Mouse (Mus musculus) frontal cortex, postnatal 36 days (tissue): ENCODE data around the gene Pank3.
"Not testable (repeated sequence)": the region's sequence is repeated elsewhere in the genome, so short reads cannot be mapped to it uniquely, and the experiment has no call there.

Experiments
- DNase-seq, 2 experiments: peaks; one replicate each; pipeline ENCODE4 v3.0.0; 2022; ENCODE audit warnings: low spot score in 2 of 2

Pank3 gene

DNA sequence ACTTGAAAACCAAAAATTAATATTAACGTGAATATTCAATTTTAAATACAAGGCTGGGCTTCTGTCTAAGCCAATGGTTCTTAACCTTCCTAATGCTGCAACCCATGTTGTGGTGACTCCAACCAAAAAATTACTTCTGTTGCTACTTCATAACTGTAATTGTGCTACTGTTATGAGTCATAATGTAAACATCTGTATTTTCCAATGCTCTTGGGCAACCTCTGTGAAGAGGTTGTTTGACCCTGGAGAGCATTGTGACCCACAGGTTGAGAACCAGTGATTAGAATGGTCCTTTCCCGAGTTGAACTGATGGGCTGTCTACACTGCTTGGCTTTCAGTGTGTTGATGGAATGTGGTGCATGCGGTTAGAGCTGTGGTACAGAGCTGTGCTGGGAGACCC is 7.2 kb downstream of the Pank3 start:
- DNase-seq = no peak

DNA sequence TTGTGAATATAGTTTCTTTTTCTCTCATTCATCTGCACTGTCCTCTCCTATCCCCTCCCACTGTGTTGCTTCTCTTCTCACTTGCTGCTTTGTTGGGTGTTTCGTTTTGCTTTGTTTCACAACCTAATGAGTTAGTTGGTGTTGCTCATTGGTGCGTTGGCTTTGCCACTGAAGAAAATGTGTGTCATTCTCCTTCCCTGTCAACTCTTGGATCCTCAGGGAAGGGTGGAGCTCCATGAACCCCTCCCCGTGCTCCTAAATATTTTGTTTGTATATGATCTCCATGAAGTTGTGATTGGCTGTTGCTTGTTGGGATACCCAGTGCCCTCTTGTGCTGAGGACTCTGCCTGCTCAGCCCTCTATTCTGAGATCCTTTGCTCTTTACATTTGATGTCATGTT is 11.1 kb downstream of the Pank3 start:
- DNase-seq = no peak

DNA sequence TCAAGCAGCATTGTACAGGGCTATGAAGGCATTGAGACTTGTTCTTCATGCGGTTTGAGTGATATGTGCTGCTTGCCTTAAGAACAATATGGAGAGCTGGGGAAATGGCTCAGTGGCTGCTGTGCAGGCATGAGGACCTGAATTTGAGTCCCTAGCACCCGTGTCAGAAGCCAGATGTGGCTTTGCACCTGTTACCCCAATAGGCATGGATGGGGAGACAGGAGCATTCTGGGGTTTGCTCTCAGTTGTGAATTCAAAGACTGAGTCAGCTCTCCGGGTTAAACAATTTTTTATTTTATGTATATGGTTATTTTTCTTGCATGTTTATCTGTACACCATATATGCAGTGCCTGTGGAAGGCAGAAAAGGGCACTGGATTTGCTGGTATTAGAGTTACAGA is 13.2 kb downstream of the Pank3 start:
- DNase-seq = no peak

DNA sequence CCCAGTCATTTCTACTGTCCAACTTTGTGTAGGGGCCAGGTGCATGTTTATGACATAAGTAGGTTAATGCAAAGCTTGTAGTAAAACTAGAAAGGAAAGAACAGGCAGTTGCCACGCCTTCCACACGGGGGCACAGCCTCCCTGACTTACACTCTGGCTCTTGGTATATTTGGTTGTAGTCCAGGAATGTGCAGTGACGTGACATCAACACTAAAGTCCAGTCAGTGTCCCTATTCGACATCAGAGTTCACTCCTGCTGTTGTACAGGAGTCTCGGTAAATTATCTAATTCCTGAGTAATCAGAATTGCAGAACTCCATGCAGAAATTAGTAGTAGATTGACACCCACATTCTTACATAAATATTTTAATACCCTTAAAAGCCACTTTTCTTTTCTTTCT is 13.8 kb downstream of the Pank3 start:
- no peak for DNase-seq

DNA sequence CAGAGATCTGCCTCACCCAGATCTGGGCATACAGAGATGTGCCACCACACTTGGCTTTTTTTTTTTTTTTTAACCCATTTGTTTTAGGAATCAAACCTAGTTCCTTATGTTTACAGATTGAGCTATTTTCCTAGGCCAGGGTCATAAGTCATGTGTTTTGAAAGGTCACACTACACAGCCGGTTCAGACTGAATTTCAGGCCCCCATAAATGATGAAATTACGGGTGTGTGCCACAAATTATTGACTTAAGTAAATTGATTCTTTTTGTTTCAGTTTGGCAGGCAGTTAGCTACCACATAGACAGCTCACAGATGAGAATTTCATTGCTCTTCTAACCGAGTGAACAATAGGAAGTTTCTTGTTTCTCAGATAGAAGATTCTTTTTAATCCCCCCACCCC is 14.7 kb downstream of the Pank3 start:
- no peak for DNase-seq

DNA sequence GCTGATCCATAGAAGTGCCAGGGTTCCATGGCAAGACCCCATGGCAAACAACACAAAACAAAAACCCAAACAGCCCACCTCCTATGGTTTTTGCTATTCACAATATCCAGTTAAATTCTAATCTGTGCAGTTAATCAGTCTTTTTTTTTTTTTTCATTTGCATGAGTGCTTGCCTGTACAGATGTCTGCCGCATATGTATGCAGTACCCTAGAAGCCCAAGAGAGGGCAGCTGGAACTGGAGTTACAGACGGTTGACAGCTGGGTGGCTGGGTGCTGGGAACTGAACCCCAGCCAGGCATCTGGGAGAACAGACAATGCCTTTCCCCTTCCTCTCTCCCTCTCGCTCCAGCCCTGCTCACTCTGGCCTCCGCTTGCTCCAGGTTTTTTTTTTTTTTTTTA is 15.3 kb downstream of the Pank3 start:
- no peak for DNase-seq

DNA sequence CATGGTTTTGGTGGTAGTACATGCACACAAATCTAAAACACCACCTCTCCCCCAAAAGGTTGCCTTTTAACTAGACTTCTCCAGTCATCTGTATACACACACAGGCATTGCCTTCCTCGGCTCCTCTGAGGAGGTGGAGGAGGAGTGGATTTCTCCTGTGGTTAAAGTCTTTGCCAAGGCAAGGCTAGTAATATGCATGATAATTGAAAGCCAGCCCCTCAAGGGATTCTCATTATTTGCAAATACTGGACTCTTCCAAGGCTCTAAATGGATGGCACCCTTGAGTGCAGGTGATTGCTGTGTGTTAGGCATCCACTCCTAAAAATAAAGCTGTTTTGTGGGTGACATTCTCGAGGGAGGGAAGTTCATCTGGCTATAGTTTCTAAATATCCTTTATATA is 19.2 kb downstream of the Pank3 start:
- no peak for DNase-seq

DNA sequence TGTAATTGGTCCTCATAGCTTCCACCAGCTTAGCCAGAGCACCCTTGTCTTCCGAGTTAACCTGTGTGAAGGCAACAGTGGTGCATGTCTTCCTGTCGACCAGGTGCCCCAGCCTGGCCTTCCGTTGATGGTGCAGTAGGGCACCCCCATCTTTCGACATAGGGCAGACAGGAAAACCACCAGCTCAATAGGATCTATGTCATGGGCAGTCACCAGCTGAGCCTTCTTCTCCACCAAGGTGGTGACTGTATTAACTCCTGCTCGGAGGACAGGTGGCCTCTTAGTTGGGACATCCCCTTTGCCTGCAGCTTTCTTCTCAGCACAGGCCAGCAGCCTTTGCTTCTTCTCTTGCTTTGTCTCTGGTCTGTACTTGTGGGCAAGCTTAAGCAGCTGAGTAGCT is 23.5 kb downstream of the Pank3 start:
- DNase-seq = not testable (repeated sequence)

DNA sequence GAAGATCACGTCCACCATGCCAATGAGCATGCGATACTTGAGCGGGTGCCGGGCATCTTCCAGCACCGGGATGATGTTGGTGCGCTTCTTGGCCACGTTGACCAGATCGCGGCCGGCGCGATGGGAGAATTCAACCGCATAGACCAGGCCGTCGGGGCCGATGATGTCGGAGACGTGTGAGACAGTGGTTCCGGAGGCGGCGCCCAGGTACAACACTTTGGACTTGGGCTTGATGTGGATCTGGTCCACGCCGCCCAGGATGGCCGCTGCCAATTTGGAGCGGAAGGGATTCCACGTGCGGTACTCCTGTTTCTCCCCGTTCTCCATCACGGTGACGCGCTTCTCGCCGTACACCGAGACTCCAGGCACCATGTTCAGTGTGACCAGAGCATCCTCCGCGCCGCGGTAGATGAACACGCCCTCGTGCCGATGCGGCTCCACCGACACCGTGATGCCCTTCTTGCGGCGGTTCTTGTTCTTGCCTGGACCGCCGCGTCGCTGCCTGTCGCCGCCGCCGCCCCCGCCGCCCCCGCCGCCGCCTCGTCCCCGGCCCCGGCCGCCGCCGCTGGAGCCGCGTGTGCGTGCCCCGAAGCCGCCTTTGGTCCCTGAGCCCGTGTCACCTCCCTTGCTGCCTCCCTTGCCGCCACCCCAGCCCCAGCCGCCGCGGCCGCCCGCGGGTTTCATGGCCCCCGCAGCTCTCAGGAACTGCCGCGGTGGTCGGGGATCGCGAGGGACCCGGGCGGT is 28.6 kb downstream of the Pank3 start:
- peak; percentile 39 to 51 for DNase-seq

DNA sequence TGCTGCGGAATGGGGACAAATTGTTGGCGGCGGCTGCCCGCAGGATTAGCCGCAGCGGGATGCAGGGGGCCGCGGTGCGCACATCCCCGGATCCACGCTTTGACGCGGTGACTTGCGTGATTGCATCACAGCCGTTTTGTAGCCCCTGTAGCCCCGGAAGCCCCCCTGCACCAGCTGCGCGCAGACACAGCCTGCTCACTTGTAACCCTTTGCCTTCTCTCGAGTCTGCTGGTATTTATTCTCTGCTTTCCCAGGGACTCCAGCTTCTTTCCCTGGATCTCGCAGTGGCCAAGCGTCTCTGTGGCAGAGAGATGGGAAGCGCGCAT is 29.2 kb downstream of the Pank3 start:
- DNase-seq = peak; percentile 82 to 83

DNA sequence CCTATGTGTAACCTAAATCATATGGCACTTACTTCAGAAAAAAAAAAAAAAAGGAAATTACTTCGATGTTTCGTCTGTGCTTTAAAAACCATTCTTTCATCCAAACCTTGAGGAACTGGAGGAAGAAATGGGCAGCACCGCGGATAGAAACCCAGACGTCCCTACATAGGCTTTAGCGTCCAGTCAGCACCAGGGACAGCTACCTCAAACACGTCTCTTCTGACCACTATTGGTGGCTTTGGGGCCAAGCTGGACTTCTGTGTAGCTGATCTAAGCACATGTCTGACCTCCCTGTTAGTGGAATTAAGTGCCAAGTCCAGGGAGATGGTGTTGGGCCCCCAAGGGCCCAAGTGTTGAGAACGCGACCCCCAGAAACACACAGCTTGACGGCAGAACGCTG is 29.6 kb downstream of the Pank3 start, which contains the start of gene Fbll1:
Gene Fbll1, minus strand, starts transcription at position 11 of the 400 bp plus-strand sequence.
- no peak for DNase-seq

DNA sequence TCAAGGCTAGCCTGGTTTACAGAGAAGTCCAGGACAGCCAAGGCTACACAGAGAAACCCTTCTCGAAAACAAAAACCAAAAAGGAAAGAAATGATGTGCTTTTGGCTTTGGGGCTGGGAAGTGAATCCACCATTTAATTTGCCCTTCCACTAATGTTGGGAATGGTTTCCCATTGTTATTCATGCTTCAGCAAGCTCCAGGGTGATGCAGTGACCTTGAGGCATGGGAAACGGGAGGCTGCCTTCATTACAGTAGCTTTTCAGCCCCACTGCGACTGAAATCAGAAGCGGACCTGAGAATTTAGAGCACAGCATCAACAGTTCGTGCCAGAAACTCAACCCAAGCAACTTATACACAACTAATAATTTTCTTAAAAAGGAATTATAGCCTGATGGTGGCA is 32.0 kb downstream of the Pank3 start:
- DNase-seq = no peak

DNA sequence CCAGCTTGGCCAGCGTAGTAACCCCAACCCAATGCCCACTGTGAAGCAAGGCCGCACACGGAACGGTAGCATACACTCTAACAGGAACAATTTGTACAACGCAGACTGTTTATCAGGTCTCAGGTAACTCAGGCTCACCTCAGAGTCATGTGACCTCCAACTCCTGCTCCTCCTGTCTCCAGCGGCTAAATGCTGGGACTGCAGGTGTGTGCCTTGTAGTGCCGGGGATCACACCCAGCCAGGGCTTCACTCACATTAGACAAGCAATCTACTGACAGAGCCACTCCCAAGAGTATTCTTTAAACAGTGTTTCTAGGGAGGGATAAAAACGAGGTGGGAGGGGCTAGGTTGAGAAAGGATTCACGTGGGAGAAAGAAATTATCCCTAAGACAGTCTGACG is 42.2 kb downstream of the Pank3 start:
- no peak for DNase-seq

DNA sequence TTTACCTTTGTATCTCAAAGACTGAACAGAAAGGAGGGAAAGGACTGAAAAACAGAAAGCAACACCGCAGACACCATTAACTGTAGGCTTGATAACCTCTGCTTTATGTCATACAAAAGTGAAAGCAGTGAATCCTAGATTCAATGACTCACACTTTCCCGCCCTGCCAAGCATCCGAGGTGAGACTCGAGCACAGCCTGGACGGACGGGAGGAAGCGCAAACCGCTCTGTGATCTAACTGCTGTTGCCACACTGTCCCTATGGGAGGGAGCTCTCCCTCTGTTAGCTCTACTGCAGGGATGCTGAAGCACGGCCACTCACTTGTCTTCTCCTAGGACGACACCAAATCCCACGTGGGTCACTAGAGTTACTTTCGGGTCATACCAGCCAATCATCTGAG is 47.0 kb downstream of the Pank3 start:
- no peak for DNase-seq

DNA sequence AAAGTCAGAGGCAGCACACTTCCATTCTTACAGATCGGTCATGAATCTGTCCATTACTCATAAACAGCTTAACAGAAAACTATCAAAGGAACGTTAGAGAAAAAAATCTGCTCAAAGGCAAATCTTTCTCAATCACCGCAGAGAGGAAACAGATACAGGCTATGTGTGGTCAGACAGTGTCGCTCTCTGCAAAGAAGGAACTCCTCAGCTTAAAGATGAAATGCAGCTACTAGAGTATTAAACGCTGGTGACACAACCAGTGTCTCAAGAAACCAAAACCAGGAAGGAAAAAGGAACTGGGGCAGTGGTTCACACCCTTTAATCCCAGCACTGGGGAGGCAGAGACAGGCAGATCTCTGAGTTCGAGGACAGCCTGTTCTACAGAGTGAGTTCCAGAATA is 58.4 kb downstream of the Pank3 start:
- DNase-seq = no peak

DNA sequence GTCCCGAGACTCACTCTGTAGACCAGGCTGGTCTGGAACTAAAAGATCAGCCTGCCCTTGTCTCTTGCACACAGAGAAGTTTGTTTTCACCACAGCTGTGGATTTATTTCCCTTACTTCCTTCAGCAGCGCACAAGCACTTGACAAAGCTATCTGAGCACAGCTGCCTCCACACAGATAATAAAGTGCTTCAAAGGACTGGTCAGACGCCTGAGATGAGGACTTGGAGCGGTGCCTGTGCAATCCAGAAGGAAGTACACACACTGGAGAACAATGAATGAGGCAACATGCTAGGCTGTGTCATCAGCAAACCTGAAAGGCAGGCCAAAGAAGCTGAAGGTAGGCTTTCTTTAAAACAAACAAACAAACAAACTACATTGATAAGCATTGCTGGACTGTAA is 62.9 kb downstream of the Pank3 start:
- no peak for DNase-seq

DNA sequence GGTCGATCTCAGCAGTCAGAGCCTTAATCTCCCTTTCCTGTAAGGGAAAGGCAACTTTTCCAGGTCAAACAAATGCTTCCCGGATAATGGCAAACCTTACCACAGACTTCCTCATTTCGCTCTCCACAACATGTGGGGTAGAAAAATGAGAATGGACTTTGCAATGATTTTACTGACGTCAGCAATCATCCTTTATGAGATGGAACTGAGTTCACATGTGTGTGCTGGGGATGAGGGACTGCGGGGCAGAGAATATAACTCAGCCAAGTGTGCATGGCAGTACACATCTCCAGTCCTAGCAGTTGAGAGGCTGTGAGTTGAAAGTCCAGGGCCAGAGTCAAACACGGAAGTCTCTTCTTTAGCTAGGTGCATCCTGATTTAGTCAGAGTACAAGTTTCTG is 64.0 kb downstream of the Pank3 start:
- DNase-seq = no peak

DNA sequence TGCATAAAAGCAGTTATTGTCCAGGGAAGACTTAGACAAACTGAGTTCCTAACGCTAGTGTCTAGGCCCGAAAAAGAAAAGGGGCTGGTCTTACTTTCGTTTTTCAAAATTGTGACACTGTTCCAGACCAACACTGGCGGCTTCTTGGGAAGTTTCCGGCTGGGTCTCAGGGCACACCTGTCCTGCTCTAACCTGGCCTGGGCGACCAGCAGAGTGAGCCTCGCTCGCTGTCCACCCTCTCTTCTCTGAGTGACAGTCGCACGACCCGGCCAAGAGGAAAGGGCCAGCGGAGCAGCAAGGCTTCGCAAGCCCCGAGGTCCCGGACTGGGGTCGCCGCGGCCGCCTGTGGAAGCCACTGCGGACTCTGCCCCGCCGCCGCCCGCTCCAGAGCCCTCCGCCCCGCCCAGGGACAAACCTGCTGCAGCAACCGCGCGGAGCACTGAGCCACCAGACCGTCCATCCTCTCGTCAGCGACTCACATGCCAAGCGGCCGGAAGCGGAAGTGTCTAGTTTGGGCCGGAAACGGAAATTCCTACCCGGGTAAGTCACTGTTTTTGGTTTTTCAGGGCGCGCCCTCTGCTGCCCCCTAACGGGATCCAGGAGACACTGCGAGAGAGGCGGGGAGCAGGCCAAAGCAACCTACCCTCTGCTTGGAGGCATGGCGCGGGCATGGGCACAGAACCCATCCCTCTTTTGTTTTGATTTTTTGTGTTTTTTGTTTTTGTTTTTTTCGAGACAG is 64.9 kb downstream of the Pank3 start, which contains the start of gene Rars:
Gene Rars, minus strand, starts transcription at position 485 of the 739 bp plus-strand sequence.
- peak; percentile 94 to 95 for DNase-seq

DNA sequence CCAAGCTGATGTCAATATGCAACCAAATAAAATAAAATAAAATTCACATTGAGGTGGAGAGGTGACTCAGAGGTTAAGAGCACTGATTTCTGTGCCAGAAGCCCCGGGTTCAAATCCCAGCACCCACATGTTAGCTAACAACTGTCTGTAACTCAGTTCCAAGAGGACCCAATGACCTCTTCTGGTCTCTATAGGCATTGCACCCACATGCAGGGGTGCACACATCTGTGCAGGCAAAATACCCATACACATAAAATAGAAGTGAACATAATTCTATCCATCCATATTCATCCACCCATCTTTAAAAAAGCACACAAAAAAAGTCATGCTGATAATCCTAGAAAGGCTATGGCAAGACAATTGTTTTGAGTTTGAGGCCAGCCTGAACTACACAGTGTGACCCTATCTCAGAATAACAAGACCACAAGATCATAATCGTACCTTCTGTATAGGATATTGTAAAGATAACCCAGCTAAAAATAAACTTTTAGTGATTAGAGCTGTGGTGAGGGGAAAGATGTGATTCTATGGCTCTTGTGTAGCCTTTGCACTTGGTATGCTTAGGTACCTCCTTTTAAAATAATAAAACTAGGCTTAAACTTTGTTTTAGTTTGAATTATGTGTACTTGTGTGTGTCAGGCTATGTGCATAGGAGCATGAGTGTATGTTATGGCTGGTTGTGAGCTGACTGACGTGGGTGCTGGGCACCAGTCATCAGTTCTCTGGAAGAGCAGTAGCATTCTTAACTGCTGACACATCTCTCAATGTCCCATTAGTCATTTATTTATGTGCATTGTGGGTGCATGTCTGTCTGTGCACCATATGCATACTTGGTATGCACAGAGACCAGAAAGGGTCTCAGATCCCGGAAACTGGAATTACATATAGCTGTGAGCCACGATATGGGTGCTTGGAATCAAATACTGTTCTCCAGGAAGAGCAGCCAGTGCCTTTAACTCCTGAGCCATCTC is 68.2 kb downstream of the Pank3 start:
- no peak for DNase-seq

DNA sequence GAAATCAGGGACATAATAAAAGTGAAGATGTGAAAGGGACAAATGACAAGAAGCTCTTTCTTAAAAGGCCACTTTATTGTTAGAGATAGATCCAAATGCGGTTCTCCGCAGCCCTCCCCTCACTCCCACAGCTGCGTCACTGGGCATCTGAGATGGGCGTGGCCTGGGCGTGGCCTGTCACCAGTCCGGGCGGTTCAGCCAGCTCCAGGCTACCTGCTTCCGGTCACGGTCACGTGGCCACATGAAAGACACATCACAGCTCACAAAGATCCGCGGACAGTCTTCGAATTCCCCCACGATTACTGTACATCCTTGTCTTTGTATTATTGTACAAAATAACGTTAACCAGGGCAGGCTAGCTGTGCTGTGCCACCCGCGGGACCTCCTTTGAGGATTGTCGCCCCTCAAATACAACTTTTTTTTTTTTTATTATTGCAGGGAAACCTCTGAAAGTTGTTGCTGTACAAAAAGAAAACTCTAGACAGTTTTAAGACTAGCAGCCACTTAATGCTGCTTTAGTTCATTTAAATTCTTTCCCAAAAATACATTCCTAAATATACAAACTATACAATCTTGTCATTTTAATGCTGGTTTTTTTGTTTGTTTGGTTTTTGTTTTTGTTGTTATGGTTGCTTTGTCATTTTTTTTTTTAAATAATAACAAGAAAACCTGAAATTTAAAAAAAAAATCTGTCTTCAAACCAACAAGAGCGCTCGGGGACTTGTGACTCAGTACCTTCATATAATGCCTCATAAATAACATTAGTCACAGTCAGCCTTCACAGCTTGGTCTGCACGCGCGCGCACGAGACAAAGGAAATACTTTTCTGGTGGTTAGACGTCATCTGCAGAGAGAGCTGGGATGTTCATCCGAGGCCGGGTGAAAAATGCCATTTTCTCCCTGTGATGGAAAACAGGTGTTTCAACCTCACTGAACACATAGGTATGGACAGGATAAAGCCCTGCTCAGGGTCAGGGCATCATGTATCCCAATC is 69.4 kb downstream of the Pank3 start:
- peak in 1 of 2 experiments; percentile 74 for DNase-seq

DNA sequence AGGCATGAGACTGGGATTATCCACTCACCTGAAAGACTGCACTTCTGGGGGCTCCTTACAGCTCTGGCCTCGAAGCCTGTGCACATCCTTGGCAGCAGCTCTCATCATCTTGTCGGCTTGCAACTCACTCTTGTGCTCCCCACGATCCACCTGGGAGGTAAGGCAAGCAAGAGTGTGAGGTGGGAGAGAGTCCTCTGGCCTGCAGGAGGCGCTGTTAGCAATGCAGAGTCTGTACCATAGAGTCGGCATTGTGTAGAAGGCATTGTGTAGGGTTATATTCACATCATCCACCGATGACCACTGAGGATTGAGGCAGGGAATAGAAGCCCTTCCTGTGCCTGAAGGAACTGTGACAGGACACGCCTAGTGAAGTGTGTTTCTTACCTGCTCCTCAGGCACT is 71.0 kb downstream of the Pank3 start:
- DNase-seq = no peak
